ENCODE assay signal across 17 mouse cellular contexts in the genomic region with DNA sequence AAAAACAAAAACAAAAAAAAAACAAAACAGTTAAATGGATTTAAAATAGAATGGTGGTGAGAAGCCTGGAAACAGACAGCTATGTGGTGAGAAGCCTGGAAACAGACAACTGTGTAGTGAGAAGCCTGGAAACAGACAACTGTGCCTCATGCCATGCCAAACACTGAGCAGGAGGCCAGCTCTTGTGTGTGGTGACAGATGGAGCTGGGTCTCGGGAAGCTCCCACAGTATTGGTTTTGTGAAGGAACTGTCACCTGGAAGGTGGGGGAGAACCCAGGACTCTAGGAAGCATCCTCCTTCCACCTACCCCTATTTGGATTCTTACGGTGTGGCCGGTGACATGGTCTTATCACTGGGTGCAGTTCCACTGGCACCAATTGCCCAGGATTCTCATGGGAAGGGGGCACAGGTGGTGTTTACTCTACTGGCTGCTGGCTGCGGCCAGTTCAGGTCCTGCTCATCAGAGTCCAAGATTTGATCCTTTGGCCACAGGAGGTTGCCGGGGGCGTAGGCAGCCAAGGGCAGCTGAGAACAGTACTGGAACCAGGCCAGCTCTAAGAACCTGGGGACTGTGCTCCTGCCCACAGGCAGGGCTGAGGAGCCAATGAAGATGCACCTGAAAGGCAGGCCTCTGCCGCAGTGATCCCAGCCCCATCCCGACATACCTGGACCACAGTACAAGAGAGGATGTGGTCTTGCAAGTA.
A peak's percentile ranks its signal among the peaks of the same experiment; 100 is the strongest.
DNase-seq lines count a peak whose midpoint lies in the region; ATAC-seq lines count a peak whose summit lies in the region.
"Had no signal": no experiment of that assay in that cellular context is flagged by ENCODE, and none has a peak within 500 bp of the region (broad histone marks: within the 10 kb centered on the region; RNA-seq: fewer than 3 reads in every experiment).

No protein-coding gene starts in this region.

- no peak overlapping the region for H3K4me3 ChIP-seq in midbrain, embryonic 10.5 days
- H3K4me3 ChIP-seq in midbrain, embryonic 16.5 days (ENCODE audit: low read depth, low read length), result no peak overlapping the region
- H3K4me3 ChIP-seq in kidney, embryonic 14.5 days (ENCODE audit: low read length), result no peak overlapping the region
- H3K4me3 ChIP-seq: forebrain, embryonic 12.5 days; limb, embryonic 15.5 days; megakaryocyte, embryonic 14.5 days had no signal

- H3K27me3 ChIP-seq in midbrain, embryonic 10.5 days (ENCODE audit: low read depth, poor library complexity, severe bottlenecking), result no peaks in the 10 kb centered on the region
- no peaks in the 10 kb centered on the region for H3K27me3 ChIP-seq in midbrain, embryonic 16.5 days (ENCODE audit: control insufficient read depth, insufficient read depth, low read depth, low read length)
- H3K27me3 ChIP-seq in kidney, embryonic 14.5 days (ENCODE audit: control insufficient read depth, insufficient read depth, low read length), result no peaks in the 10 kb centered on the region
- H3K27me3 ChIP-seq: forebrain, embryonic 12.5 days; megakaryocyte, embryonic 14.5 days had no signal

- 95% methylated on average over 8 of the region's 8 CpGs for WGBS in midbrain, embryonic 10.5 days
- 95% methylated on average over 8 of the region's 8 CpGs for WGBS in midbrain, embryonic 16.5 days
- WGBS in kidney, embryonic 14.5 days, result 89% methylated on average over 8 of the region's 8 CpGs

- no peak for DNase-seq in midbrain, embryonic 10.5 days (ENCODE audit: low spot score)
- peak; percentile 79 for DNase-seq in cerebellum, adult 11-12 months
- DNase-seq in cerebellum, adult 9-11 months, result peak; percentile 80
- no peak for DNase-seq in embryo, embryonic 9.5 days (ENCODE audit: extremely low spot score)
- DNase-seq in frontal cortex, postnatal 10 days (ENCODE audit: low spot score in 2 of 2), result no peak
- DNase-seq: adrenal gland, postnatal 14 days; lung, postnatal 36 days; thymus, postnatal 14 days had no signal

- H3K27ac ChIP-seq in midbrain, embryonic 10.5 days (replicated peaks), result peak overlapping the region; percentile 69
- no peak overlapping the region for H3K27ac ChIP-seq in midbrain, embryonic 16.5 days (ENCODE audit: low read length)
- H3K27ac ChIP-seq in kidney, embryonic 14.5 days (ENCODE audit: low read depth, low read length), result no peak overlapping the region
- H3K27ac ChIP-seq: forebrain, embryonic 12.5 days; limb, embryonic 15.5 days; liver, embryonic 14.5 days had no signal

- ATAC-seq in midbrain, embryonic 16.5 days, result no peak
- no peak for ATAC-seq in kidney, embryonic 14.5 days (ENCODE audit: low FRiP score, low TSS enrichment)
- ATAC-seq: hindbrain, embryonic 16.5 days; intestine, embryonic 16.5 days had no signal

- H3K9ac ChIP-seq in midbrain, embryonic 16.5 days (ENCODE audit: low read depth, low read length), result no peak overlapping the region
- no peak overlapping the region for H3K9ac ChIP-seq in kidney, embryonic 14.5 days (ENCODE audit: low read depth, low read length)
- H3K9ac ChIP-seq: forebrain, embryonic 12.5 days; limb, embryonic 15.5 days; liver, embryonic 14.5 days; lung, embryonic 14.5 days had no signal

- H3K4me2 ChIP-seq in midbrain, embryonic 16.5 days (ENCODE audit: low read length), result no peak overlapping the region
- no peak overlapping the region for H3K4me2 ChIP-seq in kidney, embryonic 14.5 days (replicated peaks; ENCODE audit: low read depth, low read length)
- H3K4me2 ChIP-seq: forebrain, embryonic 12.5 days; limb, embryonic 15.5 days; lung, embryonic 14.5 days had no signal

- H3K36me3 ChIP-seq in midbrain, embryonic 10.5 days, result peaks cover 8% of the 10 kb centered on the region
- no peaks in the 10 kb centered on the region for H3K36me3 ChIP-seq in midbrain, embryonic 16.5 days (ENCODE audit: control insufficient read depth, insufficient read depth, low read length)
- no peaks in the 10 kb centered on the region for H3K36me3 ChIP-seq in kidney, embryonic 14.5 days (ENCODE audit: control insufficient read depth, insufficient read depth, low read length)
- H3K36me3 ChIP-seq: forebrain, embryonic 12.5 days; limb, embryonic 15.5 days had no signal

- peaks cover 41% of the 10 kb centered on the region for H3K4me1 ChIP-seq in midbrain, embryonic 10.5 days
- H3K4me1 ChIP-seq in midbrain, embryonic 16.5 days (ENCODE audit: control insufficient read depth, insufficient read depth, low read length), result peaks cover 9% of the 10 kb centered on the region; the same call in 1 of the 2 replicates
- peaks cover 9% of the 10 kb centered on the region for H3K4me1 ChIP-seq in kidney, embryonic 14.5 days (ENCODE audit: control insufficient read depth, insufficient read depth, low read length)
- H3K4me1 ChIP-seq: megakaryocyte, embryonic 14.5 days had no signal

- 0 out of 2 replicates have a peak, but pooled peaks cover 3% of the 10 kb centered on the region for H3K9me3 ChIP-seq in midbrain, embryonic 10.5 days (replicated peaks)
- H3K9me3 ChIP-seq in midbrain, embryonic 16.5 days (replicated peaks; ENCODE audit: control insufficient read depth, low read length, poor library complexity, severe bottlenecking), result no peaks in the 10 kb centered on the region
- no peaks in the 10 kb centered on the region for H3K9me3 ChIP-seq in kidney, embryonic 14.5 days (ENCODE audit: control insufficient read depth, low read length)
- H3K9me3 ChIP-seq: forebrain, embryonic 12.5 days; limb, embryonic 15.5 days had no signal

Comparison
In these comparisons a context has a peak if more than half of its experiments do, and no peak if none do; other contexts are left out.
1. DNase-seq: peak in cerebellum, adult 11-12 months (single experiment) and cerebellum, adult 9-11 months (single experiment); none in midbrain, embryonic 10.5 days (single experiment), embryo, embryonic 9.5 days (single experiment) and frontal cortex, postnatal 10 days (0 of 2).